Mouse (Mus musculus): ENCODE results near the gene Olfr1115. TPM values are rescaled to one million over a fixed set of nuclear protein-coding genes. Genes with fewer than 3 reads are reported as not detected.
"Not testable (repeated sequence)": the region's sequence is repeated elsewhere in the genome, so short reads cannot be mapped to it uniquely, and the experiment has no call there.

The Olfr1115 gene
- not detected in 2 replicates for polyA plus RNA-seq (2014; fragmentation: Nextera tagmentation; extraction: Ambion mirVana)

DNA sequence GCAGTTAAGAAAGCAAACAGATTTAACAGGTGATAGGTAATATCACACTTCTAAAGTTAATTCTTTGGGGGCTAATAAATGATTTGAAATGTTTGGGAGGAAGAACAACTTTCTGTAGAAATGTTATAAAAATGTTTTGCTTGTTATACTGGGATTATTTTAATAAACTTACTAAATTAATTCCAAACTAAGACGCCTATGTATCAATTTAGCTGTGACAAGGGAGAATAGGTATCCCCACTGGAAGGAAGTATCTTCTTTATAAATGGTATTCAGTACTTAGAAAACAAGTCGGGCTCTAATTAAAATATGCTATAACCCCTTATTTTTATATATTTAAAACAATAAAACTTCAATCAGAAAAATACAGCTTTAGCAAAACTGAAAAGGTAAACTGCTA, at the start of gene Olfr1115:
TSS of gene Olfr1115 (plus strand) at position 301 of the 400 bp plus-strand sequence.
- WGBS (ENCODE audit: insufficient replicate concordance), result 79% methylated on average over 2 of the region's 2 CpGs
- H3K4me1 ChIP-seq (ENCODE audit: control insufficient read depth, insufficient read depth, low read length), result no peaks in the 10 kb centered on the region
- H3K9me3 ChIP-seq (replicated peaks; ENCODE audit: control insufficient read depth, low read length), result no peaks in the 10 kb centered on the region
- no peaks in the 10 kb centered on the region for H3K36me3 ChIP-seq (ENCODE audit: control insufficient read depth, insufficient read depth, low read length)
- H3K27me3 ChIP-seq (ENCODE audit: control insufficient read depth, insufficient read depth, low read length), result no peaks in the 10 kb centered on the region
- no peak within 1 kb of the TSS for H3K27ac ChIP-seq (ENCODE audit: low read depth, low read length)
- H3K4me3 ChIP-seq (ENCODE audit: low read depth, low read length), result no peak within 1 kb of the TSS
- no peak within 1 kb of the TSS for H3K4me2 ChIP-seq
- ATAC-seq (replicated peaks; ENCODE audit: insufficient number of reproducible peaks, low FRiP score, low TSS enrichment), result no peak
- no peak within 1 kb of the TSS for H3K9ac ChIP-seq (ENCODE audit: low read depth, low read length)

DNA sequence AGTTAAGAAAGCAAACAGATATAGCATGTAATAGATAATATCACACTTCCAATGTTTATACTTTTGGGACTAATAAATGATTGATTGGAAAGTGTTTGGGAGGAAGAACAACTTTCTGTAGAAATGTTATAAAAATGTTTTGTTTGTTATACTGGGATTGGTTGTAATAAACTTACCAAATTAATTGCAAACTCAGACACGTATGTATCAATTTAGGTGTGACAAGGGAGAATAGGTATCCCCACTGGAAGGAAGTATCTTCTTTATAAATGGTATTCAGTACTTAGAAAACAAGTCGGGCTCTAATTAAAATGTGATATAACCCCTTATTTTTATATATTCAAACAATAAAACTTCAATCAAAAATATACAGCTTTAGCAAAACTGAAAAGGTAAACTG, 39.1 kb upstream of the Olfr1115 start, which contains the start of gene Olfr1113:
TSS of gene Olfr1113 (plus strand) at position 301 of the 400 bp plus-strand sequence.
- no peak for ATAC-seq (replicated peaks; ENCODE audit: insufficient number of reproducible peaks, low FRiP score, low TSS enrichment)
- Histone ChIP-seq H3K27me3 (ENCODE audit: control insufficient read depth, insufficient read depth, low read length) (no peaks in the 10 kb centered on the region), H3K9ac (ENCODE audit: low read depth, low read length) (no peak within 1 kb of the TSS), H3K9me3 (replicated peaks; ENCODE audit: control insufficient read depth, low read length) (no peaks in the 10 kb centered on the region), H3K36me3 (ENCODE audit: control insufficient read depth, insufficient read depth, low read length) (no peaks in the 10 kb centered on the region), H3K27ac (ENCODE audit: low read depth, low read length) (no peak within 1 kb of the TSS), H3K4me2 (no peak within 1 kb of the TSS), H3K4me1 (ENCODE audit: control insufficient read depth, insufficient read depth, low read length) (no peaks in the 10 kb centered on the region), H3K4me3 (ENCODE audit: low read depth, low read length) (no peak within 1 kb of the TSS)
- 83% methylated on average over 2 of the region's 2 CpGs for WGBS (ENCODE audit: insufficient replicate concordance)

- no peaks in the 10 kb centered on the region for H3K36me3 ChIP-seq (ENCODE audit: control insufficient read depth, insufficient read depth, low read length)
- no peak within 1 kb of the TSS for H3K4me2 ChIP-seq
- WGBS (ENCODE audit: insufficient replicate concordance), result 84% methylated on average over 1 of the region's 1 CpGs
- no peaks in the 10 kb centered on the region for H3K9me3 ChIP-seq (replicated peaks; ENCODE audit: control insufficient read depth, low read length)
- no peak within 1 kb of the TSS for H3K9ac ChIP-seq (ENCODE audit: low read depth, low read length)
- no peak for ATAC-seq (replicated peaks; ENCODE audit: insufficient number of reproducible peaks, low FRiP score, low TSS enrichment)
- H3K27me3 ChIP-seq (ENCODE audit: control insufficient read depth, insufficient read depth, low read length), result no peaks in the 10 kb centered on the region
- no peaks in the 10 kb centered on the region for H3K4me1 ChIP-seq (ENCODE audit: control insufficient read depth, insufficient read depth, low read length)
- H3K27ac ChIP-seq (ENCODE audit: low read depth, low read length), result no peak within 1 kb of the TSS
- H3K4me3 ChIP-seq (ENCODE audit: low read depth, low read length), result no peak within 1 kb of the TSS
Observed at GRCm38 (mm10) chr2:87267234-87267633, 19.4 kb downstream of the Olfr1115 start, which contains the start of gene Olfr1116. TSS of gene Olfr1116 (plus strand) at chr2:87267534.

- H3K9me3 ChIP-seq (replicated peaks; ENCODE audit: control insufficient read depth, low read length); H3K27ac ChIP-seq (ENCODE audit: low read depth, low read length); H3K4me1 ChIP-seq (ENCODE audit: control insufficient read depth, insufficient read depth, low read length); H3K9ac ChIP-seq (ENCODE audit: low read depth, low read length); H3K4me3 ChIP-seq (ENCODE audit: low read depth, low read length); H3K27me3 ChIP-seq (ENCODE audit: control insufficient read depth, insufficient read depth, low read length); H3K36me3 ChIP-seq (ENCODE audit: control insufficient read depth, insufficient read depth, low read length); ATAC-seq (replicated peaks; ENCODE audit: insufficient number of reproducible peaks, low FRiP score, low TSS enrichment); H3K4me2 ChIP-seq: not testable (repeated sequence)
Observed at GRCm38 (mm10) chr2:87293977-87294376, 46.2 kb downstream of the Olfr1115 start.

Small RNAs within 50 kb of the gene (microRNA-seq; reads per million reads assigned to microRNA genes)
- gene Gm27438 (ENCODE audit: borderline number of aligned reads), result not detected

Other genes with a start within 250 kb of the Olfr1115 start
- not detected in 2 replicates for gene Olfr1102, start 249.6 kb upstream of the Olfr1115 start, polyA plus RNA-seq (2014; fragmentation: Nextera tagmentation; extraction: Ambion mirVana)
- gene Olfr1104, start 220.9 kb upstream of the Olfr1115 start, polyA plus RNA-seq (2014; fragmentation: Nextera tagmentation; extraction: Ambion mirVana), result not detected in 2 replicates
- gene Olfr1105, start 211.5 kb upstream of the Olfr1115 start, polyA plus RNA-seq (2014; fragmentation: Nextera tagmentation; extraction: Ambion mirVana), result not detected in 2 replicates
- gene Olfr1106, start 195.7 kb upstream of the Olfr1115 start, polyA plus RNA-seq (2014; fragmentation: Nextera tagmentation; extraction: Ambion mirVana), result not detected in 2 replicates
- not detected in 2 replicates for gene Olfr1107, start 172.2 kb upstream of the Olfr1115 start, polyA plus RNA-seq (2014; fragmentation: Nextera tagmentation; extraction: Ambion mirVana)
- gene Olfr1109, start 152.0 kb upstream of the Olfr1115 start, polyA plus RNA-seq (2014; fragmentation: Nextera tagmentation; extraction: Ambion mirVana), result not detected in 2 replicates
- gene Olfr259, start 133.4 kb upstream of the Olfr1115 start, polyA plus RNA-seq (2014; fragmentation: Nextera tagmentation; extraction: Ambion mirVana), result not detected in 2 replicates
- gene Olfr1110, start 107.7 kb upstream of the Olfr1115 start, polyA plus RNA-seq (2014; fragmentation: Nextera tagmentation; extraction: Ambion mirVana), result not detected in 2 replicates
- not detected in 2 replicates for gene Olfr1111, start 95.4 kb upstream of the Olfr1115 start, polyA plus RNA-seq (2014; fragmentation: Nextera tagmentation; extraction: Ambion mirVana)
- not detected in 2 replicates for gene Olfr1112, start 60.2 kb upstream of the Olfr1115 start, polyA plus RNA-seq (2014; fragmentation: Nextera tagmentation; extraction: Ambion mirVana)
- gene Olfr1113, start 39.0 kb upstream of the Olfr1115 start, polyA plus RNA-seq (2014; fragmentation: Nextera tagmentation; extraction: Ambion mirVana), result not detected in 2 replicates
- gene Olfr1116, start 19.5 kb downstream of the Olfr1115 start, polyA plus RNA-seq (2014; fragmentation: Nextera tagmentation; extraction: Ambion mirVana), result not detected in 2 replicates
- not detected in 2 replicates for gene Olfr1118, start 59.6 kb downstream of the Olfr1115 start, polyA plus RNA-seq (2014; fragmentation: Nextera tagmentation; extraction: Ambion mirVana)
- gene Olfr1120, start 106.8 kb downstream of the Olfr1115 start, polyA plus RNA-seq (2014; fragmentation: Nextera tagmentation; extraction: Ambion mirVana), result not detected in 2 replicates
- gene Olfr1121, start 121.9 kb downstream of the Olfr1115 start, polyA plus RNA-seq (2014; fragmentation: Nextera tagmentation; extraction: Ambion mirVana), result not detected in 2 replicates
- gene Olfr1122, start 137.8 kb downstream of the Olfr1115 start, polyA plus RNA-seq (2014; fragmentation: Nextera tagmentation; extraction: Ambion mirVana), result not detected in 2 replicates
- gene Olfr1123, start 168.6 kb downstream of the Olfr1115 start, polyA plus RNA-seq (2014; fragmentation: Nextera tagmentation; extraction: Ambion mirVana), result not detected in 2 replicates
- not detected in 2 replicates for gene Olfr1124, start 182.3 kb downstream of the Olfr1115 start, polyA plus RNA-seq (2014; fragmentation: Nextera tagmentation; extraction: Ambion mirVana)
- gene Olfr1126, start 205.9 kb downstream of the Olfr1115 start, polyA plus RNA-seq (2014; fragmentation: Nextera tagmentation; extraction: Ambion mirVana), result not detected in 2 replicates
- gene Pramel7, start 249.1 kb downstream of the Olfr1115 start, polyA plus RNA-seq (2014; fragmentation: Nextera tagmentation; extraction: Ambion mirVana), result not detected in 2 replicates

Data from heart, embryonic 11.5 days (tissue).